Mouse (Mus musculus): ENCODE measurements around the gene Nup88.

GRCm38 (mm10) chr11:71007026-71007425, 37.3 kb upstream of the Nup88 start:
- TF ChIP-seq CTCF (IDR thresholded peaks at IDR 0.05; ENCODE audit: borderline replicate concordance, extremely low read depth, insufficient read depth, insufficient read length): no peak
- TF ChIP-seq POLR2A (IDR thresholded peaks at IDR 0.05; ENCODE audit: borderline replicate concordance, extremely low read depth, insufficient read depth, insufficient read length, poor library complexity, severe bottlenecking): no peak
